Mouse (Mus musculus) lung, postnatal 0 days (tissue): ENCODE data around the gene Tmem229b.

Experiments
- CTCF ChIP-seq: IDR thresholded peaks from 2 replicates; pipeline ENCODE4 v1.5.1; 2016; ENCODE audit warnings: antibody characterized with exemption, mild to moderate bottlenecking
- EP300 ChIP-seq: IDR thresholded peaks from 2 replicates; pipeline ENCODE4 v1.6.1; 2016; ENCODE audit warnings: antibody characterized with exemption, mild to moderate bottlenecking, control low read depth

DNA sequence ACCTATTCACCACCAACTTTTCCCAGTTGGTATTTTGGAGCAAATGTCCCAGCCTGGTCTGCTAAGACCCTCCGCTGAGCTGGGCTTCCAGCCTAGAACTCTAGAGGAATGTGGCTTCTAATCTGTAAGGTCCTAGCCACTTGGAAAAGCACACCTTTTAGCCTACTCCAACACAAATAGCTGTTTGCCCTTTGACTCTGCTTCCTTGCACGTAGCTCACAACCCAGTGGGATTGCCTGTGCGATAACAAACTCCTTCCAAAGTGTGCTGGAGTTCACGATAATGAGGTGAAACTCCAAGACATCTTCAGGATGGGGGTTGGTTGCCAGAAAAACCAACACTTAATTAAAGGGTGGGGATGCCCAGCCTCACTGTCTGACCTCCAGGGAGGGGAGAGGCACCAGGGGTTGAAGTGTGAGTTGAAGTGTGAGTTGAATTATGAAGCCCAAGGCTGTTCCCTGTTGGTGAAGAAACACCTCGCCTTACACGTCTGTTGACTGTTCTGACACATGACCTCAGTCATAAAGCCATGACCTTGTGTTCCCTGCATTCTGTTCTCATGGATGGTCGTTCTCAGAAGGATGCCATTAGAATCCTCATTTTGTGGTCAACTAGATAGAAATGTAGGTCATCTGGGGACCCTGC, 67.9 kb downstream of the Tmem229b start:
- TF ChIP-seq CTCF (no peak), EP300 (no peak)
